Mouse (Mus musculus): ENCODE measurements around the gene Mrps15. TPM values are rescaled to one million over a fixed set of nuclear protein-coding genes. Genes with fewer than 3 reads are reported as not detected.

The Mrps15 gene
- total RNA-seq (2012; rRNA removed) (91.5 and 92.9 TPM in 2 replicates), polyA plus RNA-seq (2012; ENCODE audit: insufficient read depth in 1 of 2, insufficient read length in 2 of 2, low read depth in 1 of 2, low replicate concordance in 2 of 2, missing spikeins in 1 of 2) (100 to 1,000 TPM in 1 of 2 experiments, not detected in 1; 157 TPM)

DNA sequence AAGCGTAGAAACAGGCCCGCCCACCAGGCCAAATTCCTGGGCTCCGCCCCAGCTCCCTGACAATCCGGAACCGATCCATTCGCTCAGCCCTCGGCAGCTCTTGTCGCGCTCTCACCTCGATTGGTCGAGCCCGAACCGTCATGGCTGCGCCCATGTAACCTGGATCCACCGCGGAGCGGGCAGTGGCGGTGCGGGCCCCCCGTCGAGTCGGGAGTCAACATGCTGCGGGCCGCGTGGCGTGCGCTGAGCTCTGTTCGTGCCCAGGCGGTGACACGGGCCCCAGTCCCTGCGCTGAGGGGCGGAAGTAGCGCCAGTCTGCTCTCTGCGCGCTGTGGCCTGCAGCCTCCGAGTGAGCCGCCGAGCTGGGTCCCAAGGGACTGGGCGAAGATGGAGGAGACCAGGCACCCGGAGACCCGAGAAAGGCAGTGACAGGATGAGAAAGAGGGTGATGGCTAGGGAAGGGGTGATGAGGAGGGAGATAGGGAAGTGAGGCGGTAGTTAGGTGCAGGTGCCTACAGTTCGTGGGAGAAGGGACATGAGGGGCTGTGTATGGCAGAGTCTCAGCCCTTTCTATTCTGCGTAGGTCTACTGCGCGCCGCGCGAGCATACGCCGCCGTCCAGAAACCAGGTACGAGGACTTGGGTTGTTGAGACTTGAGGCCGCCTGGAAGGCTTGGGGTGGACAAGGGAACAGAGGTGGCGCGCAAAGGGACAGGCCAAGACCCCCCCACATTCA is at the start of gene Mrps15:
Gene Mrps15, plus strand, starts transcription at position 75 of the 735 bp plus-strand sequence.
- Histone ChIP-seq H3K79me2 (ENCODE audit: control insufficient read depth, insufficient read depth, low read length, poor library complexity) (peaks cover 10% of the 10 kb centered on the region), H3K27ac (ENCODE audit: control insufficient read depth, low read depth, low read length) (peak within 1 kb of the TSS; percentile 65), H3K9me3 (replicated peaks; ENCODE audit: insufficient read depth, low read length) (no peaks in the 10 kb centered on the region), H3K27me3 (ENCODE audit: control insufficient read depth in 1 of 2, insufficient read depth in 2 of 2, low read length in 2 of 2) (no peaks in the 10 kb centered on the region), H3K4me3 (ENCODE audit: control insufficient read depth in 1 of 2, insufficient read depth in 1 of 2, low read depth in 2 of 2, low read length in 2 of 2) (peak within 1 kb of the TSS; percentile 88 to 96), H3K9ac (ENCODE audit: control insufficient read depth, low read depth, low read length, poor library complexity, severe bottlenecking) (peak within 1 kb of the TSS; percentile 95), H3K36me3 (ENCODE audit: control insufficient read depth in 1 of 2, insufficient read depth in 2 of 2, low read length in 2 of 2) (peaks cover 0 to 13% of the 10 kb centered on the region in 2 experiments; a peak in 2 of 4 replicates), H3K4me1 (ENCODE audit: control insufficient read depth in 1 of 2, insufficient read depth in 2 of 2, low read length in 2 of 2) (peaks cover 0 to 14% of the 10 kb centered on the region in 2 experiments; a peak in 3 of 4 replicates)
- DNase-seq (ENCODE audit: low read depth, low spot score) = peak; percentile 95
- peak; percentile 30; the same call in 1 of the 2 replicates for TF ChIP-seq ETS1 (IDR thresholded peaks at IDR 0.05; ENCODE audit: low read depth, low read length)
- no peak for TF ChIP-seq ZKSCAN1 (IDR thresholded peaks at IDR 0.05; ENCODE audit: low read depth, low read length)
- TF ChIP-seq BHLHE40 (IDR thresholded peaks at IDR 0.05; ENCODE audit: borderline replicate concordance, low read depth, low read length) = no peak
- TF ChIP-seq USF2 (IDR thresholded peaks at IDR 0.05; ENCODE audit: borderline replicate concordance in 1 of 2, insufficient read depth in 1 of 2, low read depth in 1 of 2, low read length in 2 of 2) = no peak
- peak; percentile 97 for TF ChIP-seq HCFC1 (IDR thresholded peaks at IDR 0.05; ENCODE audit: low read depth, low read length)
- TF ChIP-seq MAFK (IDR thresholded peaks at IDR 0.05; ENCODE audit: borderline replicate concordance, low read depth, low read length) = no peak
- TF ChIP-seq SIN3A (IDR thresholded peaks at IDR 0.05; ENCODE audit: low read length) = peak; percentile 97
- TF ChIP-seq JUND (IDR thresholded peaks at IDR 0.05; ENCODE audit: low read depth, low read length) = no peak
- TF ChIP-seq NELFE (IDR thresholded peaks at IDR 0.05; ENCODE audit: low read depth, low read length) = peak; percentile 74
- no peak for TF ChIP-seq GABPA (IDR thresholded peaks at IDR 0.05; ENCODE audit: low read depth, low read length)
- TF ChIP-seq POLR2AphosphoS2 (IDR thresholded peaks at IDR 0.05; ENCODE audit: low read length) = no peak; the same call in 1 of the 2 replicates
- TF ChIP-seq GATA1 (IDR thresholded peaks at IDR 0.05; ENCODE audit: low read depth, low read length) = no peak
- peak; percentile 96 for TF ChIP-seq MXI1 (IDR thresholded peaks at IDR 0.05; ENCODE audit: low read depth, low read length)
- peak; percentile 55; the same call in 1 of the 2 replicates for TF ChIP-seq TCF12 (IDR thresholded peaks at IDR 0.05; ENCODE audit: low read depth, low read length)
- no peak for TF ChIP-seq ZMIZ1 (IDR thresholded peaks at IDR 0.05; ENCODE audit: low read depth, low read length)
- TF ChIP-seq MAX (IDR thresholded peaks at IDR 0.05; ENCODE audit: low read length) = peak; percentile 81
- TF ChIP-seq USF1 (IDR thresholded peaks at IDR 0.05; ENCODE audit: low read depth, low read length) = 0 out of 2 replicates have a peak, but pooled peaks have one; percentile 16
- peak; percentile 90 for TF ChIP-seq ELF1 (IDR thresholded peaks at IDR 0.05; ENCODE audit: low read depth, low read length)
- peak; percentile 48; the same call in 1 of the 2 replicates for TF ChIP-seq NRF1 (IDR thresholded peaks at IDR 0.05; ENCODE audit: insufficient read depth, low read depth, low read length, poor library complexity, severe bottlenecking)
- peak; percentile 63 to 69; a peak in 3 of 4 replicates for TF ChIP-seq POLR2A (IDR thresholded peaks at IDR 0.05; ENCODE audit: control insufficient read depth in 1 of 2, insufficient read depth in 1 of 2, low read depth in 1 of 2, low read length in 2 of 2, poor library complexity in 1 of 2)
- no peak for TF ChIP-seq CTCF (IDR thresholded peaks at IDR 0.05 in 2 of 3, conservative IDR thresholded peaks at IDR 0.05 in 1 of 3; ENCODE audit: control insufficient read depth in 1 of 3, insufficient read depth in 1 of 3, low read depth in 2 of 3, low read length in 3 of 3, poor library complexity in 1 of 3, severe bottlenecking in 1 of 3)
- TF ChIP-seq MAZ (IDR thresholded peaks at IDR 0.05; ENCODE audit: low read depth, low read length) = no peak
- peak; percentile 83 for TF ChIP-seq KAT2A (conservative IDR thresholded peaks at IDR 0.05; ENCODE audit: low read depth, low read length)
- no peak for TF ChIP-seq E2F4 (IDR thresholded peaks at IDR 0.05; ENCODE audit: borderline replicate concordance, low read depth, low read length)

All from MEL (cell line).